Mouse (Mus musculus): Measurements from ENCODE around the gene Tcap. TPM values are rescaled to one million over a fixed set of nuclear protein-coding genes. Genes with fewer than 3 reads are reported as not detected.
A peak's percentile ranks its signal among the peaks of the same experiment; 100 is the strongest.
"Not testable (repeated sequence)": the region's sequence is repeated elsewhere in the genome, so short reads cannot be mapped to it uniquely, and the experiment has no call there.

Gene Tcap
- polyA plus RNA-seq, 1 experiment from 2014 or later, result 86.0 TPM

- 38% methylated on average over 8 of the region's 8 CpGs for WGBS
- Histone ChIP-seq H3K9me3 (no peaks in the 10 kb centered on the region), H3K4me3 (no peak overlapping the region), H3K27me3 (ENCODE audit: insufficient read depth, poor library complexity, severe bottlenecking) (no peaks in the 10 kb centered on the region), H3K4me1 (peaks cover 95% of the 10 kb centered on the region), H3K36me3 (peaks cover 48% of the 10 kb centered on the region), H3K27ac (peak overlapping the region; percentile 81)
- DNase-seq (ENCODE audit: low spot score), result no peak
Observed at GRCm38 (mm10) chr11:98374266-98374665, 9.3 kb upstream of the Tcap start.

GRCm38 (mm10) chr11:98376756-98377155, 6.9 kb upstream of the Tcap start:
- Histone ChIP-seq H3K4me1 (peaks cover 83% of the 10 kb centered on the region), H3K27ac (peak overlapping the region; percentile 69), H3K27me3 (ENCODE audit: insufficient read depth, poor library complexity, severe bottlenecking) (no peaks in the 10 kb centered on the region), H3K36me3 (peaks cover 68% of the 10 kb centered on the region), H3K9me3 (no peaks in the 10 kb centered on the region), H3K4me3 (no peak overlapping the region)
- no peak for DNase-seq (ENCODE audit: low spot score)
- 68% methylated on average over 5 of the region's 5 CpGs for WGBS

GRCm38 (mm10) chr11:98377787-98378186, 5.8 kb upstream of the Tcap start:
- no peaks in the 10 kb centered on the region for H3K27me3 ChIP-seq (ENCODE audit: insufficient read depth, poor library complexity, severe bottlenecking)
- no peak overlapping the region for H3K27ac ChIP-seq
- no peaks in the 10 kb centered on the region for H3K9me3 ChIP-seq
- 61% methylated on average over 11 of the region's 11 CpGs for WGBS
- no peak overlapping the region for H3K4me3 ChIP-seq
- DNase-seq (ENCODE audit: low spot score), result no peak
- peaks cover 68% of the 10 kb centered on the region for H3K36me3 ChIP-seq
- H3K4me1 ChIP-seq, result peaks cover 81% of the 10 kb centered on the region

GRCm38 (mm10) chr11:98379379-98379778, 4.2 kb upstream of the Tcap start:
- Histone ChIP-seq H3K9me3 (no peaks in the 10 kb centered on the region), H3K36me3 (peaks cover 68% of the 10 kb centered on the region), H3K4me1 (peaks cover 82% of the 10 kb centered on the region), H3K27ac (peak overlapping the region; percentile 65), H3K4me3 (0 out of 2 replicates have a peak overlapping the region, but pooled peaks have one; percentile 4), H3K27me3 (ENCODE audit: insufficient read depth, poor library complexity, severe bottlenecking) (0 out of 2 replicates have a peak, but pooled peaks cover 6% of the 10 kb centered on the region)
- DNase-seq (ENCODE audit: low spot score), result no peak
- 66% methylated on average over 7 of the region's 7 CpGs for WGBS

- Histone ChIP-seq H3K4me3 (no peak overlapping the region), H3K36me3 (peaks cover 61% of the 10 kb centered on the region), H3K27me3 (ENCODE audit: insufficient read depth, poor library complexity, severe bottlenecking) (peaks cover 13% of the 10 kb centered on the region), H3K27ac (peak overlapping the region; percentile 65), H3K4me1 (peaks cover 82% of the 10 kb centered on the region), H3K9me3 (no peaks in the 10 kb centered on the region)
- DNase-seq (ENCODE audit: low spot score), result no peak
- WGBS, result 86% methylated on average over 6 of the region's 6 CpGs
Observed at GRCm38 (mm10) chr11:98380106-98380505, 3.5 kb upstream of the Tcap start.

GRCm38 (mm10) chr11:98381651-98382050, 2.0 kb upstream of the Tcap start:
- Histone ChIP-seq H3K9me3 (no peaks in the 10 kb centered on the region), H3K27ac (peak overlapping the region; percentile 77), H3K4me3 (no peak overlapping the region), H3K36me3 (peaks cover 46% of the 10 kb centered on the region), H3K27me3 (ENCODE audit: insufficient read depth, poor library complexity, severe bottlenecking) (peaks cover 28% of the 10 kb centered on the region), H3K4me1 (peaks cover 85% of the 10 kb centered on the region)
- WGBS, result 89% methylated on average over 2 of the region's 2 CpGs
- no peak for DNase-seq (ENCODE audit: low spot score)

GRCm38 (mm10) chr11:98382405-98382804, 1.2 kb upstream of the Tcap start:
- not testable (repeated sequence) for DNase-seq (ENCODE audit: low spot score); H3K4me3 ChIP-seq; H3K9me3 ChIP-seq
- Histone ChIP-seq H3K27ac (peak overlapping the region; percentile 77), H3K36me3 (peaks cover 41% of the 10 kb centered on the region), H3K27me3 (ENCODE audit: insufficient read depth, poor library complexity, severe bottlenecking) (peaks cover 36% of the 10 kb centered on the region), H3K4me1 (peaks cover 85% of the 10 kb centered on the region)
- 16% methylated on average over 2 of the region's 2 CpGs for WGBS

- peaks cover 23% of the 10 kb centered on the region for H3K36me3 ChIP-seq
- peaks cover 85% of the 10 kb centered on the region for H3K4me1 ChIP-seq
- 55% methylated on average over 20 of the region's 20 CpGs for WGBS
- peak overlapping the region; percentile 50 for H3K4me3 ChIP-seq
- H3K9me3 ChIP-seq, result no peaks in the 10 kb centered on the region
- peaks cover 52% of the 10 kb centered on the region for H3K27me3 ChIP-seq (ENCODE audit: insufficient read depth, poor library complexity, severe bottlenecking)
- peak overlapping the region; percentile 91 for H3K27ac ChIP-seq
- no peak for DNase-seq (ENCODE audit: low spot score)
Observed at GRCm38 (mm10) chr11:98384216-98384615, 605 bp downstream of the Tcap start.

- Histone ChIP-seq H3K4me1 (peaks cover 85% of the 10 kb centered on the region), H3K27me3 (ENCODE audit: insufficient read depth, poor library complexity, severe bottlenecking) (peaks cover 60% of the 10 kb centered on the region)
Observed at GRCm38 (mm10) chr11:98384721-98385637, 1.4 kb downstream of the Tcap start.

GRCm38 (mm10) chr11:98385638-98386585, 2.3 kb downstream of the Tcap start, which contains the start of gene Pnmt:
Pnmt (plus strand) TSS chr11:98386450.
- Histone ChIP-seq H3K4me1 (peaks cover 90% of the 10 kb centered on the region), H3K4me3 (peak within 1 kb of the TSS; percentile 50), H3K27ac (peak within 1 kb of the TSS; percentile 91), H3K36me3 (peaks cover 6% of the 10 kb centered on the region; the same call in 1 of the 2 replicates), H3K9me3 (no peaks in the 10 kb centered on the region), H3K27me3 (ENCODE audit: insufficient read depth, poor library complexity, severe bottlenecking) (peaks cover 69% of the 10 kb centered on the region)
- DNase-seq (ENCODE audit: low spot score), result no peak
- 44% methylated on average over 25 of the region's 25 CpGs for WGBS

More at GRCm38 (mm10) chr11:98384721-98385637, 1.4 kb downstream of the Tcap start:
- Histone ChIP-seq H3K4me3 (peak overlapping the region; percentile 50), H3K27ac (peak overlapping the region; percentile 91), H3K36me3 (peaks cover 15% of the 10 kb centered on the region), H3K9me3 (no peaks in the 10 kb centered on the region)
- WGBS, result 59% methylated on average over 8 of the region's 8 CpGs
- DNase-seq (ENCODE audit: low spot score), result no peak

- WGBS, result 11% methylated on average over 24 of the region's 24 CpGs
- Histone ChIP-seq H3K9me3 (no peaks in the 10 kb centered on the region), H3K27ac (peak overlapping the region; percentile 91), H3K27me3 (ENCODE audit: insufficient read depth, poor library complexity, severe bottlenecking) (peaks cover 75% of the 10 kb centered on the region), H3K4me3 (peak overlapping the region; percentile 47), H3K36me3 (peaks cover 2% of the 10 kb centered on the region; the same call in 1 of the 2 replicates), H3K4me1 (peaks cover 97% of the 10 kb centered on the region)
- no peak for DNase-seq (ENCODE audit: low spot score)
Observed at GRCm38 (mm10) chr11:98386596-98386995, 3.0 kb downstream of the Tcap start.

- 44% methylated on average over 14 of the region's 14 CpGs for WGBS
- Histone ChIP-seq H3K27me3 (ENCODE audit: insufficient read depth, poor library complexity, severe bottlenecking) (peaks cover 81% of the 10 kb centered on the region), H3K4me3 (peak overlapping the region; percentile 47)
Observed at GRCm38 (mm10) chr11:98387056-98387577, 3.5 kb downstream of the Tcap start.

More at GRCm38 (mm10) chr11:98387056-98387577, 3.5 kb downstream of the Tcap start:
- Histone ChIP-seq H3K27ac (peak overlapping the region; percentile 91), H3K4me1 (peaks cover 98% of the 10 kb centered on the region), H3K9me3 (no peaks in the 10 kb centered on the region), H3K36me3 (0 out of 2 replicates have a peak, but pooled peaks cover 2% of the 10 kb centered on the region)
- no peak for DNase-seq (ENCODE audit: low spot score)
